Mouse (Mus musculus): ENCODE results near the gene Baat. TPM values are rescaled to one million over a fixed set of nuclear protein-coding genes. Genes with fewer than 3 reads are reported as not detected.

The Baat gene
- polyA plus RNA-seq (2014; fragmentation: Illumina TruSeq; extraction: RNeasy Lipid Tissue Mini Kit (QIAGEN cat#74804); ENCODE audit: low read depth, low replicate concordance): not detected

GRCm38 (mm10) chr4:49506386-49506785 is at the start of gene Baat:
Gene Baat, minus strand, starts transcription at chr4:49506557.

DNA sequence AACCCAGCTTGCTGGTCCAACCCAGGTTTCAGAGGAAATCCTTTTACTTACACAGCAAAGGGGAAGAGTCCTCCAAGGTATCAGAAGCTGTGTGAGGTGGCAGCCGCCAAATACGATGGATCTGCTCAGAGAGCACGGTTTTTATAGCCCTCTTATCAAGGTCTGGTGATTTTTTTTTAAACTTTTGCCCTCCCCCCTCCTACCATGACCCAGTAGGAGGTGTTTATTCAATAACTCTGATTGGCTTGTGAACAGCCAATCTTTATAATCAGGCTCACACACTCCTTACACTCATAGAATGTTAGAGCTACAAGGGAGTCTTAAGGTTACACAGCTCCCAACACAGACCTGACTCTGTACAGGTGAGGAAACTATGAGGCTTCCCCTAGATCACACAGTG is 43.0 kb upstream of the Baat start, which contains the start of gene Aldob:
Aldob (minus strand) TSS at position 164 of the 400 bp plus-strand sequence.

DNA sequence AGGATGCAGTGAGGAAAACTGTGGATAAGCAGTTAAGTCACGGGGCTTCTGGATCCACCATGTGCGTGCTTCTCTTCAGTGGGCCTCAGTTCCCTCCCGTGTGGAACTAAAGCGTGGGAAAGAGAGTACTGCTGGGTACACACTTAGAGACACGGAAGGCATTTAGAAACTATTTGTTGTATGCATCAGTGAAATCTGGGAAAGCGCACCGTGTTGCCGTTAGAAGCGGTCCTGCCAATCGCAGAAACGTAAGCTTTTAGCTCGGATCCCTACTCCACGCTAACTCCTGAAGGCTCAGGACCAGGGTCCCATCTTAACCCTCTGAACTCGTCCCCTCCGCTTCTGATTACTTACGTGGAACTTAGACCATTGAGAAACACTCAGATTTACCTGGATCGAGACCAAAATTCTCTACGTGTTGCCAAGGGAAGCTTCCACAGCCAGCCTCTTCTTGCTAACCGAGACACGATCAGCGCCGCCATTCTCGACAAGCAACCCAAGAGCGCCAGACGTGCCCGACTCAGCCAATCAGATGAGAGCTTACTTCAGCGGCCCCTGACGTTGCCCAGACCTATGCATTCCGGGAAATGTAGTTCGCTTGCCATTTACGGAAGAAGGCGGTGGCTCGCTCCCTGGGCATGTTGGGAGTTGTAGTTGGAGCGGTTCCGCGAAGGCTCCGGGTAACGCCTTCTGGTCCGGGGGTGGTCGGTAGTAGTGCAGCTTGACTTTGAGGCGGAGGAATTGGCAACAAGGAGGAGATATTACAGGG is 14.4 kb upstream of the Baat start, which contains the start of the genes Mrpl50 and Zfp189:
Mrpl50 (minus strand) TSS at position 522 of the 769 bp plus-strand sequence.
Zfp189 (plus strand) TSS at position 605 of the 769 bp plus-strand sequence.

GRCm38 (mm10) chr4:49473435-49474100 is 32.8 kb downstream of the Baat start, which contains the start of gene Acnat1:
Gene Acnat1, minus strand, starts transcription at chr4:49473912.

Other genes with a start within 250 kb of the Baat start
- gene Acnat2, start 98.4 kb downstream of the Baat start, polyA plus RNA-seq (2014; fragmentation: Illumina TruSeq; extraction: RNeasy Lipid Tissue Mini Kit (QIAGEN cat#74804); ENCODE audit: low read depth, low replicate concordance): 0.51 TPM
- 3.6 TPM for gene Acnat1, start 32.6 kb downstream of the Baat start, polyA plus RNA-seq (2014; fragmentation: Illumina TruSeq; extraction: RNeasy Lipid Tissue Mini Kit (QIAGEN cat#74804); ENCODE audit: low read depth, low replicate concordance)
- 26.8 TPM for gene Mrpl50, start 14.5 kb upstream of the Baat start, polyA plus RNA-seq (2014; fragmentation: Illumina TruSeq; extraction: RNeasy Lipid Tissue Mini Kit (QIAGEN cat#74804); ENCODE audit: low read depth, low replicate concordance)
- 12.2 TPM for gene Zfp189, start 14.6 kb upstream of the Baat start, polyA plus RNA-seq (2014; fragmentation: Illumina TruSeq; extraction: RNeasy Lipid Tissue Mini Kit (QIAGEN cat#74804); ENCODE audit: low read depth, low replicate concordance)
- 7.7 TPM for gene Aldob, start 43.0 kb upstream of the Baat start, polyA plus RNA-seq (2014; fragmentation: Illumina TruSeq; extraction: RNeasy Lipid Tissue Mini Kit (QIAGEN cat#74804); ENCODE audit: low read depth, low replicate concordance)
- gene Tmem246, start 91.3 kb upstream of the Baat start, polyA plus RNA-seq (2014; fragmentation: Illumina TruSeq; extraction: RNeasy Lipid Tissue Mini Kit (QIAGEN cat#74804); ENCODE audit: low read depth, low replicate concordance): 3.7 TPM
- 34.3 TPM for gene Rnf20, start 125.4 kb upstream of the Baat start, polyA plus RNA-seq (2014; fragmentation: Illumina TruSeq; extraction: RNeasy Lipid Tissue Mini Kit (QIAGEN cat#74804); ENCODE audit: low read depth, low replicate concordance)
- 5.1 TPM for gene Ppp3r2, start 175.5 kb upstream of the Baat start, polyA plus RNA-seq (2014; fragmentation: Illumina TruSeq; extraction: RNeasy Lipid Tissue Mini Kit (QIAGEN cat#74804); ENCODE audit: low read depth, low replicate concordance)